Mouse (Mus musculus): ENCODE data around the gene Ercc5. TPM values are rescaled to one million over a fixed set of nuclear protein-coding genes. Genes with fewer than 3 reads are reported as not detected.

The Ercc5 gene
- polyA plus RNA-seq, 1 experiment from 2014 or later: 23.6 TPM

DNA sequence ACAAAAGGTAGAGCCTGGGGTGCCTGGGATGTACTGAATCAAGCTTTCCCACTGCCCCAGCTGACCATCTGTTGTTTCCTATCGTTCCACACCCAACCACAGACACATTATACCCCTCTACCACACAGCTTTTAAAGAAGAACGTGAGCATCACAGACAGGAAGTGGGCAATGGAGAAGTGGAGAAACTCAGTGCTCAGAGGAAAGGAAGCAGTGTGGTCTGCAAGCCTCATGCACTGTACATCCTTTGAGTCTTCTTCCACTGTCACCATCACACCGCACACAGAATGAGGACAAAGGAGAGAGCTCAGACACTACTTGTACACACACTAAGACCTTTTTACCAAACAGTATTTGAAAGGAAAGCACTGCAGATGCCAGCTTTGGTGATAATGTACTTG is 25.3 kb upstream of the Ercc5 start:
- no peak overlapping the region for H3K4me3 ChIP-seq (ENCODE audit: low read length)
- 78% methylated on average over 3 of the region's 3 CpGs for WGBS
- H3K9me3 ChIP-seq (ENCODE audit: control insufficient read depth, low read length): no peaks in the 10 kb centered on the region

DNA sequence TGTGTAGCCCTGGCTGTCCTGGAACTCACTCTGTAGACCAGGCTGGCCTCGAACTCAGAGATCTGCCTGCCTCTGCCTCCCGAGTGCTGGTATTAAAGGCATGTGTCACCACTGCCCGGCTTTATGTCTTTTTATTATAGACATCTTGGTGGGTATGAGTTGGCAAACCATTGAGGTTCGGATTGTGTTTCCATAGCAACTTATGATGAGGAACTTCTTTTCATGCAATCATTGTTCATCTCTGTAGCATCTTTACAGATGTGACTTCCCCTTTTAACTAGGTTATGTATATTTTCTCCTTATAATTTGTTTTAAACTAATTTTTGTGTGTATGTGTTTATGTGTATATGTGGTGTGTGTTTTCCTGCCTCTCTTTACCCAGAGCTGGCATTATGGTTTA is 22.0 kb upstream of the Ercc5 start:
- no peak overlapping the region for H3K4me2 ChIP-seq (ENCODE audit: low read depth, low read length)
- peaks cover 5% of the 10 kb centered on the region for H3K36me3 ChIP-seq (ENCODE audit: control insufficient read depth, insufficient read depth, low read length)
- no peak for ATAC-seq (ENCODE audit: low read depth)
- 87% methylated on average over 4 of the region's 4 CpGs for WGBS
- peaks cover 2% of the 10 kb centered on the region; the same call in 1 of the 2 replicates for H3K4me1 ChIP-seq (replicated peaks; ENCODE audit: control insufficient read depth, insufficient read depth, low read length)
- H3K9me3 ChIP-seq (ENCODE audit: control insufficient read depth, low read length): no peaks in the 10 kb centered on the region
- no peaks in the 10 kb centered on the region for H3K27me3 ChIP-seq (ENCODE audit: control insufficient read depth, insufficient read depth, low read depth, low read length)
- no peak overlapping the region for H3K9ac ChIP-seq (ENCODE audit: low read length)
- H3K4me3 ChIP-seq (ENCODE audit: low read length): no peak overlapping the region
- no peak overlapping the region for H3K27ac ChIP-seq (ENCODE audit: low read length)

More for the DNA sequence above, 25.3 kb upstream of the Ercc5 start:
- 0 out of 2 replicates have a peak, but pooled peaks cover 2% of the 10 kb centered on the region for H3K36me3 ChIP-seq (ENCODE audit: control insufficient read depth, insufficient read depth, low read length)
- H3K4me2 ChIP-seq (ENCODE audit: low read depth, low read length): no peak overlapping the region
- no peak for ATAC-seq (ENCODE audit: low read depth)
- no peaks in the 10 kb centered on the region for H3K27me3 ChIP-seq (ENCODE audit: control insufficient read depth, insufficient read depth, low read depth, low read length)
- H3K4me1 ChIP-seq (replicated peaks; ENCODE audit: control insufficient read depth, insufficient read depth, low read length): peaks cover 8% of the 10 kb centered on the region; the same call in 1 of the 2 replicates
- no peak overlapping the region for H3K9ac ChIP-seq (ENCODE audit: low read length)
- no peak overlapping the region for H3K27ac ChIP-seq (ENCODE audit: low read length)

DNA sequence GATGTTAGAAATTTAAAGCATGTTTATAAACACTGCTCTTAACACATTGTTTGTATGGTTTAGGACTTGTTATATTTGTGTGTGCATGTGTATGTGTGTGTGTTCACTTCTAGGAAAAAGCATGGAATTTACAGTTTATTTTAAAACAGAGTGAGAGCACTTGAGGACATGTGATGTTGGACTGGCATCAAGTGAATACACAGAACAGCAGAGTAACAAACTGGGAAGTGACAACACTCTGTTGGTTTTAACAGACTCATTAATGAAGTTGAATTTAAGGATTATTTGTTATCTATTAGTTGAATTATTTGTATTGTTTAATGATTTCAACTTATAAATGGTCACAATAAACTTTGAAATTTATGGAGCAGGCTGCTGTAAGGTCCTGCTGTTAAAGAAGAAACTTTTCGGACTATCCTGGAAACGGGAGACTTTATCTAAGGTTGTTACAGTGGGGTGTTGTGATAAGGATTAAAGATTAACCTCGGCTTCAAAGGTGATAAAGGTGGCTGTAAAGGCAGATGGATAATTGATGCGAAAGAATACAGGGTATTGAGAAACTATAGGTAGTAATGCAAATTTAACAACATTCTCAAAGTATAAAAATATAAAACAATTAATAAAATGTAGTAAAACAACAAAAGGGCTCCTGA is 17.5 kb upstream of the Ercc5 start:
- Histone ChIP-seq H3K9me3 (ENCODE audit: control insufficient read depth, low read length) (no peaks in the 10 kb centered on the region), H3K4me1 (replicated peaks; ENCODE audit: control insufficient read depth, insufficient read depth, low read length) (no peaks in the 10 kb centered on the region), H3K36me3 (ENCODE audit: control insufficient read depth, insufficient read depth, low read length) (peaks cover 5% of the 10 kb centered on the region), H3K4me2 (ENCODE audit: low read depth, low read length) (no peak overlapping the region), H3K9ac (ENCODE audit: low read length) (no peak overlapping the region), H3K27me3 (ENCODE audit: control insufficient read depth, insufficient read depth, low read depth, low read length) (no peaks in the 10 kb centered on the region), H3K4me3 (ENCODE audit: low read length) (no peak overlapping the region), H3K27ac (ENCODE audit: low read length) (no peak overlapping the region)
- ATAC-seq (ENCODE audit: low read depth): no peak
- WGBS: 55% methylated on average over 4 of the region's 4 CpGs

DNA sequence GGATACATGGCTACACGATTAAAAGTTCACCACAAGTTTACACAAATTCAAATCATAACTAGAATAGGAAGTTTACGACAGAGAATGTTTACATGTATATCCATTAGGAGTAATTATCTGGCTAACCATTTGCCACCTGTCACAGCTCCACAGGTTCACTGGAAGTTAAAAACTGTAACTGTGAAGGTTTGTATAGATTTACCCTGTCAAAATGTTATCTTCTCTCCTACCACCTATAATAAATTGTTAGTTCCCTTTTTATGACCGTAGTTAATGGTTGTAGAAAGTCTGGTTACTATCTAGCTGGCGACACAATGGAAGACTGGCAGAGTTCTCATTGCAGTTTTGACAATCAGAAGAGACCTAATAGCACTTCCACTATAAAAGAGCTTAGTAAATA is 7.3 kb upstream of the Ercc5 start:
- ATAC-seq (ENCODE audit: low read depth): no peak
- 51% methylated on average over 4 of the region's 4 CpGs for WGBS
- no peaks in the 10 kb centered on the region for H3K27me3 ChIP-seq (ENCODE audit: control insufficient read depth, insufficient read depth, low read depth, low read length)
- H3K9ac ChIP-seq (ENCODE audit: low read length): no peak overlapping the region
- no peaks in the 10 kb centered on the region for H3K9me3 ChIP-seq (ENCODE audit: control insufficient read depth, low read length)
- peaks cover 14% of the 10 kb centered on the region for H3K36me3 ChIP-seq (ENCODE audit: control insufficient read depth, insufficient read depth, low read length)
- H3K4me1 ChIP-seq (replicated peaks; ENCODE audit: control insufficient read depth, insufficient read depth, low read length): no peaks in the 10 kb centered on the region
- no peak overlapping the region for H3K27ac ChIP-seq (ENCODE audit: low read length)
- no peak overlapping the region for H3K4me2 ChIP-seq (ENCODE audit: low read depth, low read length)
- no peak overlapping the region for H3K4me3 ChIP-seq (ENCODE audit: low read length)

DNA sequence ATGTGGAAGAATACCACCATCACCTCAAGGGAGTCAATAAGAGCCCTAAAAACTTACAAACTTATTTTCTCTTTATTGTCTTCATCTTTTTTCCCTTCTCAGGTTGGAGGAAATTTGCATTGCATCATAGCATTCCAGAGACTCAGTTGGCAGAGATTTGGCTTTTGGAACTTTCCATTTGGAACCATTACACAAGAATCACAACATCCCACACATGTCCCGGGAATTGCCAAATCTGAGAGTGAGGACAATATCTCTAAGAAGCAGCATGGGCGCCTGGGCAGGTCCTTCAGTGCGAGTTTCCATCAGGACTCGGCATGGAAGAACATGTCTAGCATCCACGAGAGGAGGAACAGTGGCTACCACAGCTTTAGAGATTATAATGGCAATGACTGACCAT is 4.8 kb upstream of the Ercc5 start:
- peaks cover 3% of the 10 kb centered on the region; the same call in 1 of the 2 replicates for H3K4me1 ChIP-seq (replicated peaks; ENCODE audit: control insufficient read depth, insufficient read depth, low read length)
- ATAC-seq (ENCODE audit: low read depth): no peak
- no peaks in the 10 kb centered on the region for H3K27me3 ChIP-seq (ENCODE audit: control insufficient read depth, insufficient read depth, low read depth, low read length)
- no peak overlapping the region for H3K9ac ChIP-seq (ENCODE audit: low read length)
- H3K4me2 ChIP-seq (ENCODE audit: low read depth, low read length): no peak overlapping the region
- no peak overlapping the region for H3K27ac ChIP-seq (ENCODE audit: low read length)
- no peaks in the 10 kb centered on the region for H3K9me3 ChIP-seq (ENCODE audit: control insufficient read depth, low read length)
- peaks cover 14% of the 10 kb centered on the region for H3K36me3 ChIP-seq (ENCODE audit: control insufficient read depth, insufficient read depth, low read length)
- 91% methylated on average over 5 of the region's 5 CpGs for WGBS
- no peak overlapping the region for H3K4me3 ChIP-seq (ENCODE audit: low read length)

DNA sequence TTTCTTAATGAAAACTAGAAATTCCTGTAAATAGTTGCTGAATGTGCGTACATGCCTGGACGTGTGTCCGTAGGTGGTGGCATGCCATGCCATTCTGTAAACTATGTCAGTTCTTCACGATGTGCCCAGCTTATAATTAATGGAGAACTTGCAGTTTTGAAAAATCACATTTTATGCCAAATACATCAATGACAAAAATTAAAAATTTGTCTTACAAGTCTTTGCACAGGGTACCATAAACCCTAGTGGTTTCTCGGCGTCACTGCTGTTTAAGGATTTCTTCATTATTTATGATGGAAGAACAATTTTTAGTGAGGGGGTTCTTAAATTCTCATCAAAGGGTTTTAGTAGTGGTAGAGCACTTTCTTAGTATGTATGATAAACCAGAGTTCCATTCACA is 1.2 kb downstream of the Ercc5 start:
- Histone ChIP-seq H3K27me3 (ENCODE audit: control insufficient read depth, insufficient read depth, low read depth, low read length) (no peaks in the 10 kb centered on the region), H3K9me3 (ENCODE audit: control insufficient read depth, low read length) (no peaks in the 10 kb centered on the region), H3K4me2 (ENCODE audit: low read depth, low read length) (peak overlapping the region; percentile 67), H3K36me3 (ENCODE audit: control insufficient read depth, insufficient read depth, low read length) (peaks cover 2% of the 10 kb centered on the region; the same call in 1 of the 2 replicates), H3K9ac (ENCODE audit: low read length) (peak overlapping the region; percentile 80), H3K4me3 (ENCODE audit: low read length) (peak overlapping the region; percentile 66), H3K27ac (ENCODE audit: low read length) (peak overlapping the region; percentile 17; the same call in 1 of the 2 replicates), H3K4me1 (replicated peaks; ENCODE audit: control insufficient read depth, insufficient read depth, low read length) (peaks cover 3% of the 10 kb centered on the region; the same call in 1 of the 2 replicates)
- ATAC-seq (ENCODE audit: low read depth): no peak
- 17% methylated on average over 6 of the region's 6 CpGs for WGBS

DNA sequence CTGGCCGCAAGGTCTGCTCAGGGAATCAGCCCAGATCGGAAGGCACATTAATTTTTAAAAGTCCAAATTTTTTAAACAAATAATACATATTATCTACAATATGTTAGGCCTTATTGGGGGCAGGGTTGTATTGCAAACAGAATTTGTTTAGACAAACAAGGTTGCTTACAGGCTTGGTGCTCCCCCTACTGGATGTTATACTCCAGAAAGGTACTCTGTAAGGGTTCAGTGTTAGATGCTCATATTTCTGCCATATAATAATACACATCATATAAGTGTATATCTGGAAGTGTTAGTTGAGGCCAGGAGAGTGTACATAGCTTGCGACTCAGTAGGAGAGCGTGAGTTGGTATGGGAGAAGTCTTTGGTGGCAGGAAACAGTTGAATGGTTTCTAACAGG is 7.7 kb downstream of the Ercc5 start:
- ATAC-seq (ENCODE audit: low read depth): no peak
- Histone ChIP-seq H3K4me3 (ENCODE audit: low read length) (no peak overlapping the region), H3K36me3 (ENCODE audit: control insufficient read depth, insufficient read depth, low read length) (peaks cover 13% of the 10 kb centered on the region; the same call in 1 of the 2 replicates), H3K4me2 (ENCODE audit: low read depth, low read length) (no peak overlapping the region), H3K27ac (ENCODE audit: low read length) (no peak overlapping the region), H3K27me3 (ENCODE audit: control insufficient read depth, insufficient read depth, low read depth, low read length) (no peaks in the 10 kb centered on the region), H3K9me3 (ENCODE audit: control insufficient read depth, low read length) (no peaks in the 10 kb centered on the region), H3K4me1 (replicated peaks; ENCODE audit: control insufficient read depth, insufficient read depth, low read length) (no peaks in the 10 kb centered on the region), H3K9ac (ENCODE audit: low read length) (no peak overlapping the region)
- 91% methylated on average over 4 of the region's 4 CpGs for WGBS

DNA sequence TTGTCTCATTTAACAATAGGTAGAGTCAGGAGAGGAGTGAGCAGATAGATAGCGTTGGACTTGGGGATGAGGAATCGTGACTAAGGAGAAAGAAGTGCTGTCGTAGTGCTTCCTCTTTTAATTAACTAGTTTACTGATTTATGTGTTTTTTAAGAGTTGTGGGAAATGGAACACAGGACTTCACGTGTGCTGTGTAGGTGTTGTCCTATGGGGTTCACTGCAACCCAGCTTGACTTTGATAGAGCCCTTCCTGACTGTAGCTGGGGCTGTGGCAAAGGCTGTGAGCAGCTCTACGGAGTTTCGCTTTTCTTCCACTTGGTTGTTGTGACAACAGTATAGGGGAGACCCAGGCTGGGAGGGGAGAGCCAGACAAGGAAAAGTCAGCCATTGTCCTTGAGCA is 10.8 kb downstream of the Ercc5 start:
- no peaks in the 10 kb centered on the region for H3K27me3 ChIP-seq (ENCODE audit: control insufficient read depth, insufficient read depth, low read depth, low read length)
- H3K9me3 ChIP-seq (ENCODE audit: control insufficient read depth, low read length): no peaks in the 10 kb centered on the region
- peaks cover 31% of the 10 kb centered on the region; the same call in 1 of the 2 replicates for H3K36me3 ChIP-seq (ENCODE audit: control insufficient read depth, insufficient read depth, low read length)
- no peak overlapping the region for H3K4me3 ChIP-seq (ENCODE audit: low read length)
- no peak overlapping the region for H3K9ac ChIP-seq (ENCODE audit: low read length)
- no peak overlapping the region for H3K27ac ChIP-seq (ENCODE audit: low read length)
- WGBS: 90% methylated on average over 6 of the region's 6 CpGs
- H3K4me1 ChIP-seq (replicated peaks; ENCODE audit: control insufficient read depth, insufficient read depth, low read length): no peaks in the 10 kb centered on the region
- no peak overlapping the region for H3K4me2 ChIP-seq (ENCODE audit: low read depth, low read length)
- ATAC-seq (ENCODE audit: low read depth): no peak

DNA sequence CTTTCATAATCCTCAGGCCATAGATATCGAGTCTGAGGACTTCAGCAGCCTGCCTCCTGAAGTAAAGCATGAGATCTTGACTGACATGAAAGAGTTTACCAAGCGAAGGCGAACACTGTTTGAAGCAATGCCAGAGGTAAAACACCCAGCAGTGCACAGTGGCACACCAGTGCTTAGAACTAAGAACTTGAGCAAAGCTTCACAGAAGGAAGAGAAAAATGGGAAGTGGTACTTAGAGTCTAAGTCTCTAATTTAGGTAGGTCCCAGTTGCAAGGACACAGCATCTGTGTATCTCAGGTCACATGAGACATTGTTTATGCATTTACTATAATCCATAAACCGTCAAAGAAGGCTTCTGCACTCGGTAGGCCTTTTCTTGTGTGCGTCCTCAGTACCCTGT is 14.3 kb downstream of the Ercc5 start:
- H3K27ac ChIP-seq (ENCODE audit: low read length): no peak overlapping the region

More for the DNA sequence above, 14.3 kb downstream of the Ercc5 start:
- no peaks in the 10 kb centered on the region for H3K4me1 ChIP-seq (replicated peaks; ENCODE audit: control insufficient read depth, insufficient read depth, low read length)
- no peak overlapping the region for H3K4me2 ChIP-seq (ENCODE audit: low read depth, low read length)
- no peaks in the 10 kb centered on the region for H3K27me3 ChIP-seq (ENCODE audit: control insufficient read depth, insufficient read depth, low read depth, low read length)
- ATAC-seq (ENCODE audit: low read depth): no peak
- no peak overlapping the region for H3K4me3 ChIP-seq (ENCODE audit: low read length)
- 93% methylated on average over 6 of the region's 6 CpGs for WGBS
- no peak overlapping the region for H3K9ac ChIP-seq (ENCODE audit: low read length)
- peaks cover 42% of the 10 kb centered on the region for H3K36me3 ChIP-seq (ENCODE audit: control insufficient read depth, insufficient read depth, low read length)
- no peaks in the 10 kb centered on the region for H3K9me3 ChIP-seq (ENCODE audit: control insufficient read depth, low read length)
